Mouse (Mus musculus) MEL (cell line): ENCODE measurements around the gene Il31. TPM values are rescaled to one million over a fixed set of nuclear protein-coding genes. Genes with fewer than 3 reads are reported as not detected.

Experiments used
- DNase-seq: peaks from one replicate; pipeline ENCODE4 v3.0.0; 2011; ENCODE audit warnings: low read depth, low spot score
- H3K27ac ChIP-seq: 2 replicates; pipeline ENCODE4 v1.5.1; 2012; ENCODE audit warnings: low read depth, mild to moderate bottlenecking, control low read depth, low read length, moderate library complexity; ENCODE audit not compliant: control insufficient read depth
- H3K27me3 ChIP-seq, 2 experiments: fragments of 150-350 bp in 1 of 2; sonication (generic) in 1 of 2; 2 replicates each; pipeline ENCODE4 v1.6.1; 2012; ENCODE audit warnings: low read length in 2 of 2, mild to moderate bottlenecking in 2 of 2, improper control_type of control experiment in 1 of 2, moderate library complexity in 1 of 2; ENCODE audit not compliant: insufficient read depth in 2 of 2, control insufficient read depth in 1 of 2
- H3K36me3 ChIP-seq, 2 experiments: 2 replicates each; pipeline ENCODE4 v1.6.1; 2012 to 2014; ENCODE audit warnings: low read length in 2 of 2, improper control_type of control experiment in 1 of 2, inconsistent platforms in 1 of 2, mild to moderate bottlenecking in 1 of 2; ENCODE audit not compliant: insufficient read depth in 2 of 2, control insufficient read depth in 1 of 2
- H3K4me1 ChIP-seq, 2 experiments: fragments of 150-350 bp in 1 of 2; sonication (generic) in 1 of 2; 2 replicates each; pipeline ENCODE4 v1.6.1; 2012; ENCODE audit warnings: low read length in 2 of 2, improper control_type of control experiment in 1 of 2, mild to moderate bottlenecking in 1 of 2; ENCODE audit not compliant: insufficient read depth in 2 of 2, control insufficient read depth in 1 of 2
- H3K4me3 ChIP-seq, 2 experiments: fragments of 150-350 bp in 1 of 2; sonication (generic) in 1 of 2; 2 replicates each; pipeline ENCODE4 v1.5.1; 2012; ENCODE audit warnings: low read depth in 2 of 2, low read length in 2 of 2, mild to moderate bottlenecking in 2 of 2, moderate library complexity in 2 of 2, control low read depth in 1 of 2, improper control_type of control experiment in 1 of 2; ENCODE audit not compliant: control insufficient read depth in 1 of 2, insufficient read depth in 1 of 2
- H3K79me2 ChIP-seq: 2 replicates; pipeline ENCODE4 v1.6.1; 2012; ENCODE audit warnings: mild to moderate bottlenecking, low read length, moderate library complexity; ENCODE audit not compliant: control insufficient read depth, poor library complexity, insufficient read depth
- H3K9ac ChIP-seq: 2 replicates; pipeline ENCODE4 v1.6.1; 2012; ENCODE audit warnings: low read depth, mild to moderate bottlenecking, control low read depth, low read length, moderate library complexity; ENCODE audit not compliant: control insufficient read depth, poor library complexity, severe bottlenecking
- H3K9me3 ChIP-seq: fragments of 150-350 bp; sonication (generic); replicated peaks from 2 replicates; pipeline ENCODE4 v1.6.1; 2012; ENCODE audit warnings: mild to moderate bottlenecking, low read length, improper control_type of control experiment, moderate library complexity; ENCODE audit not compliant: insufficient read depth
- BHLHE40 ChIP-seq: IDR thresholded peaks from 2 replicates; pipeline ENCODE4 v1.6.1; 2012; ENCODE audit warnings: low read depth, mild to moderate bottlenecking, inconsistent platforms, low read length, improper control_type of control experiment, borderline replicate concordance
- CHD1 ChIP-seq: IDR thresholded peaks from 2 replicates; pipeline ENCODE4 v1.6.1; 2012; ENCODE audit warnings: low read depth, mild to moderate bottlenecking, inconsistent platforms, low read length, improper control_type of control experiment
- EP300 ChIP-seq, 2 experiments: IDR thresholded peaks; 2 replicates each; pipeline ENCODE4 v1.6.1; 2011; ENCODE audit warnings: improper control_type of control experiment in 2 of 2, low read length in 2 of 2, low read depth in 1 of 2, mild to moderate bottlenecking in 1 of 2
- GABPA ChIP-seq: IDR thresholded peaks from 2 replicates; pipeline ENCODE4 v1.6.1; 2012; ENCODE audit warnings: low read depth, mild to moderate bottlenecking, inconsistent platforms, low read length, improper control_type of control experiment, moderate library complexity
- GATA1 ChIP-seq: IDR thresholded peaks from 2 replicates; pipeline ENCODE4 v1.6.1; 2011; ENCODE audit warnings: low read depth, low read length, improper control_type of control experiment
- HCFC1 ChIP-seq: IDR thresholded peaks from 2 replicates; pipeline ENCODE4 v1.6.1; 2012; ENCODE audit warnings: low read depth, mild to moderate bottlenecking, inconsistent platforms, low read length, improper control_type of control experiment, moderate library complexity
- JUND ChIP-seq: IDR thresholded peaks from 2 replicates; pipeline ENCODE4 v1.6.1; 2011; ENCODE audit warnings: low read depth, mild to moderate bottlenecking, improper control_type of control experiment, low read length
- MAZ ChIP-seq: IDR thresholded peaks from 2 replicates; pipeline ENCODE4 v1.6.1; 2012; ENCODE audit warnings: low read depth, mild to moderate bottlenecking, inconsistent platforms, low read length, improper control_type of control experiment
- MEF2A ChIP-seq: IDR thresholded peaks from 2 replicates; pipeline ENCODE4 v1.6.1; 2014; ENCODE audit warnings: low read depth, mild to moderate bottlenecking, inconsistent platforms, low read length, improper control_type of control experiment; ENCODE audit not compliant: poor library complexity, insufficient replicate concordance, severe bottlenecking; ENCODE audit errors: extremely low read depth
- MXI1 ChIP-seq: IDR thresholded peaks from 2 replicates; pipeline ENCODE4 v1.6.1; 2011; ENCODE audit warnings: mild to moderate bottlenecking, low read depth, low read length, improper control_type of control experiment
- MYC ChIP-seq: IDR thresholded peaks from 2 replicates; pipeline ENCODE4 v1.6.1; 2011; ENCODE audit warnings: low read depth, mild to moderate bottlenecking, low read length, improper control_type of control experiment, moderate library complexity
- NELFE ChIP-seq: IDR thresholded peaks from 2 replicates; pipeline ENCODE4 v1.6.1; 2011; ENCODE audit warnings: low read depth, low read length, improper control_type of control experiment
- POLR2AphosphoS5 ChIP-seq: IDR thresholded peaks from 2 replicates; pipeline ENCODE4 v1.6.1; 2012; ENCODE audit warnings: low read depth, borderline replicate concordance, mild to moderate bottlenecking, inconsistent platforms, low read length, moderate library complexity, mixed read lengths
- RAD21 ChIP-seq: IDR thresholded peaks from 2 replicates; pipeline ENCODE4 v1.6.1; 2011; ENCODE audit warnings: mild to moderate bottlenecking, low read depth, low read length, improper control_type of control experiment
- SIN3A ChIP-seq: IDR thresholded peaks from 2 replicates; pipeline ENCODE4 v1.6.1; 2012; ENCODE audit warnings: low read length, improper control_type of control experiment, inconsistent platforms
- SMC3 ChIP-seq: IDR thresholded peaks from 2 replicates; pipeline ENCODE4 v1.6.1; 2011; ENCODE audit warnings: low read depth, low read length, improper control_type of control experiment
- TAL1 ChIP-seq: IDR thresholded peaks from 2 replicates; pipeline ENCODE4 v1.6.1; 2012; ENCODE audit warnings: mild to moderate bottlenecking, inconsistent platforms, low read length, moderate library complexity, mixed read lengths
- TBP ChIP-seq: IDR thresholded peaks from 2 replicates; pipeline ENCODE4 v1.8.0; 2011; ENCODE audit warnings: low read depth, low read length, improper control_type of control experiment
- UBTF ChIP-seq: IDR thresholded peaks from 2 replicates; pipeline ENCODE4 v1.6.1; 2012; ENCODE audit warnings: low read depth, mild to moderate bottlenecking, inconsistent platforms, low read length, improper control_type of control experiment, moderate library complexity, borderline replicate concordance; ENCODE audit not compliant: insufficient read depth
- USF2 ChIP-seq, 2 experiments: IDR thresholded peaks; 2 replicates each; pipeline ENCODE4 v1.6.1; 2011 to 2012; ENCODE audit warnings: improper control_type of control experiment in 2 of 2, low read length in 2 of 2, borderline replicate concordance in 1 of 2, inconsistent platforms in 1 of 2, low read depth in 1 of 2, mild to moderate bottlenecking in 1 of 2; ENCODE audit not compliant: insufficient read depth in 1 of 2
- ZKSCAN1 ChIP-seq: IDR thresholded peaks from 2 replicates; pipeline ENCODE4 v1.6.1; 2012; ENCODE audit warnings: low read depth, mild to moderate bottlenecking, inconsistent platforms, low read length, improper control_type of control experiment, moderate library complexity
- ZMIZ1 ChIP-seq: IDR thresholded peaks from 2 replicates; pipeline ENCODE4 v1.6.1; 2012; ENCODE audit warnings: low read depth, mild to moderate bottlenecking, inconsistent platforms, low read length, improper control_type of control experiment, moderate library complexity
- ZNF384 ChIP-seq: IDR thresholded peaks from 2 replicates; pipeline ENCODE4 v1.6.1; 2012; ENCODE audit warnings: low read depth, mild to moderate bottlenecking, inconsistent platforms, low read length, improper control_type of control experiment
- polyA plus RNA-seq, 2 experiments: library from polyadenylated mRNA; stranded (reverse) in 1 of 2; unstranded in 1 of 2; fragments of >175 nt in 1 of 2; fragments of >200 nt in 1 of 2; gene quantifications; 2 replicates each; pipeline versions ENCODE4 v1.2.1 to v1.2.4; 2012; ENCODE audit warnings: low replicate concordance in 2 of 2, low read depth in 1 of 2; ENCODE audit not compliant: insufficient read length in 2 of 2, insufficient read depth in 1 of 2, missing spikeins in 1 of 2
- total RNA-seq: library from RNA; depleted of rRNA; stranded (reverse); fragments of 300-350 nt; gene quantifications from 2 replicates; pipeline ENCODE4 v1.2.3, GENCODE M21; 2012

Il31 gene
- total and polyA plus RNA-seq, 3 experiments, result not detected

GRCm38 (mm10) chr5:123530056-123530455, 40.8 kb upstream of the Il31 start:
- Histone ChIP-seq H3K79me2 (no peaks in the 10 kb centered on the region), H3K9ac (no peak overlapping the region), H3K27ac (no peak overlapping the region), H3K4me3 (no peak overlapping the region), H3K4me1 (no peaks in the 10 kb centered on the region), H3K27me3 (no peaks in the 10 kb centered on the region)
- DNase-seq, result no peak
- TF ChIP-seq MXI1 (no peak), MEF2A (no peak), BHLHE40 (no peak), MYC (no peak), JUND (no peak), SIN3A (no peak), EP300 (IDR thresholded peaks at IDR 0.05; ENCODE audit: low read depth in 1 of 2, low read length in 2 of 2) (no peak), TAL1 (no peak), POLR2AphosphoS5 (no peak), NELFE (no peak), ZKSCAN1 (no peak), ZMIZ1 (no peak), UBTF (no peak), CHD1 (no peak), HCFC1 (no peak), TBP (no peak), RAD21 (no peak), ZNF384 (no peak), MAZ (no peak)
- TF ChIP-seq, all 39 proteins: peak for 0
- no peaks in the 10 kb centered on the region for H3K9me3 ChIP-seq
- peaks cover 0 to under 1% of the 10 kb centered on the region in 2 experiments; a peak in 1 of 4 replicates for H3K36me3 ChIP-seq

- peaks cover 2% of the 10 kb centered on the region; the same call in 1 of the 2 replicates for H3K79me2 ChIP-seq
- peaks cover 3 to 5% of the 10 kb centered on the region in 2 experiments; a peak in 3 of 4 replicates for H3K4me1 ChIP-seq
- no peak overlapping the region for H3K9ac ChIP-seq
- TF ChIP-seq MEF2A (no peak), SMC3 (no peak), MXI1 (no peak), GATA1 (no peak), USF2 (IDR thresholded peaks at IDR 0.05; ENCODE audit: borderline replicate concordance in 1 of 2, insufficient read depth in 1 of 2, low read depth in 1 of 2, low read length in 2 of 2) (no peak), GABPA (no peak), UBTF (no peak), MAZ (no peak), ZKSCAN1 (no peak), BHLHE40 (no peak)
- no peak for DNase-seq
- no peaks in the 10 kb centered on the region for H3K27me3 ChIP-seq
- no peak overlapping the region for H3K27ac ChIP-seq
- no peaks in the 10 kb centered on the region for H3K9me3 ChIP-seq
- peaks cover 0 to 4% of the 10 kb centered on the region in 2 experiments; a peak in 3 of 4 replicates for H3K36me3 ChIP-seq
- no peak overlapping the region for H3K4me3 ChIP-seq
Measured at GRCm38 (mm10) chr5:123528641-123529040, 39.4 kb upstream of the Il31 start.
